Mouse (Mus musculus): ENCODE measurements around the gene Cdk5r2.
A peak's percentile ranks its signal among the peaks of the same experiment; 100 is the strongest.

Gene Cdk5r2

GRCm38 (mm10) chr1:74892351-74893133 lies 37.8 kb downstream of the Cdk5r2 start:
- DNase-seq (ENCODE audit: low spot score), result no peak

GRCm38 (mm10) chr1:74893134-74893855 lies 38.6 kb downstream of the Cdk5r2 start, which contains the start of gene Cryba2:
Gene Cryba2, minus strand, starts transcription at chr1:74893143.
- peak; percentile 80 for DNase-seq (ENCODE audit: low spot score)

GRCm38 (mm10) chr1:74894966-74895365 lies 40.2 kb downstream of the Cdk5r2 start:
- peak; percentile 81 for DNase-seq (ENCODE audit: low spot score)

- no peak for DNase-seq (ENCODE audit: low spot score)
Observed at GRCm38 (mm10) chr1:74897976-74898375, 43.2 kb downstream of the Cdk5r2 start.

GRCm38 (mm10) chr1:74898656-74899431 lies 44.1 kb downstream of the Cdk5r2 start:
- DNase-seq (ENCODE audit: low spot score), result no peak

GRCm38 (mm10) chr1:74900341-74901285 lies 45.9 kb downstream of the Cdk5r2 start:
- DNase-seq (ENCODE audit: low spot score), result no peak

- DNase-seq (ENCODE audit: low spot score), result peak; percentile 83
Observed at GRCm38 (mm10) chr1:74901686-74902085, 47.0 kb downstream of the Cdk5r2 start.

GRCm38 (mm10) chr1:74902191-74902590 lies 47.5 kb downstream of the Cdk5r2 start:
- no peak for DNase-seq (ENCODE audit: low spot score)
